In genomic region chr13:17992697-17993514, GRCm38 (mm10) we compare ENCODE assay signal across 7 mouse cellular contexts. TPM values are rescaled to one million over a fixed set of nuclear protein-coding genes. Genes with fewer than 3 reads are reported as not detected.
A peak's percentile ranks its signal among the peaks of the same experiment; 100 is the strongest.
DNase-seq lines count a peak whose midpoint lies in the region; ATAC-seq lines count a peak whose summit lies in the region.

Yae1d1 (minus strand) TSS chr13:17993349.

- H3K4me1 ChIP-seq in embryonic facial prominence, embryonic 12.5 days = 0 out of 2 replicates have a peak, but pooled peaks cover 7% of the 10 kb centered on the region
- H3K4me1 ChIP-seq in limb, embryonic 11.5 days (ENCODE audit: control insufficient read depth, insufficient read depth, low read length) = no peaks in the 10 kb centered on the region
- H3K4me1 ChIP-seq in midbrain, embryonic 14.5 days (ENCODE audit: control insufficient read depth, insufficient read depth, low read length) = peaks cover 9% of the 10 kb centered on the region

- peak within 1 kb of the TSS; percentile 82 for H3K4me2 ChIP-seq in embryonic facial prominence, embryonic 12.5 days (replicated peaks)
- H3K4me2 ChIP-seq in limb, embryonic 11.5 days (ENCODE audit: low read depth, severe bottlenecking) = peak within 1 kb of the TSS; percentile 79
- peak within 1 kb of the TSS; percentile 90 for H3K4me2 ChIP-seq in midbrain, embryonic 14.5 days (ENCODE audit: low read length)

- H3K27ac ChIP-seq in embryonic facial prominence, embryonic 12.5 days = peak within 1 kb of the TSS; percentile 85
- H3K27ac ChIP-seq in limb, embryonic 11.5 days (replicated peaks; ENCODE audit: low read depth, low read length) = peak within 1 kb of the TSS; percentile 59; the same call in 1 of the 2 replicates
- peak within 1 kb of the TSS; percentile 72 for H3K27ac ChIP-seq in midbrain, embryonic 14.5 days (replicated peaks; ENCODE audit: low read depth, low read length)

- DNase-seq in adrenal gland, postnatal 25 days = peak; percentile 96
- DNase-seq in heart, adult 11 months = peak; percentile 98
- DNase-seq in kidney, adult 18-20 months = peak; percentile 92
- DNase-seq in limb, embryonic 11.5 days (ENCODE audit: low spot score) = peak; percentile 96
- DNase-seq in midbrain, embryonic 14.5 days = peak; percentile 96
- peak; percentile 75 to 92 for DNase-seq in spleen, adult 18-20 months

- peak; percentile 93 for ATAC-seq in embryonic facial prominence, embryonic 12.5 days (ENCODE audit: insufficient number of reproducible peaks, insufficient read depth, low FRiP score, low TSS enrichment)
- peak; percentile 97 for ATAC-seq in limb, embryonic 11.5 days (ENCODE audit: insufficient number of reproducible peaks, low FRiP score, low TSS enrichment, low read depth)
- peak; percentile 97 for ATAC-seq in midbrain, embryonic 14.5 days (ENCODE audit: low FRiP score, low TSS enrichment)

- peak within 1 kb of the TSS; percentile 79 for H3K4me3 ChIP-seq in embryonic facial prominence, embryonic 12.5 days
- peak within 1 kb of the TSS; percentile 78 for H3K4me3 ChIP-seq in limb, embryonic 11.5 days (ENCODE audit: low read depth, low read length)
- H3K4me3 ChIP-seq in midbrain, embryonic 14.5 days (replicated peaks; ENCODE audit: low read depth, low read length) = peak within 1 kb of the TSS; percentile 85

- no peaks in the 10 kb centered on the region for H3K27me3 ChIP-seq in embryonic facial prominence, embryonic 12.5 days
- no peaks in the 10 kb centered on the region for H3K27me3 ChIP-seq in limb, embryonic 11.5 days (ENCODE audit: control insufficient read depth, insufficient read depth, low read length)
- H3K27me3 ChIP-seq in midbrain, embryonic 14.5 days (ENCODE audit: control insufficient read depth, insufficient read depth, low read length) = no peaks in the 10 kb centered on the region

- peak within 1 kb of the TSS; percentile 74 for H3K9ac ChIP-seq in embryonic facial prominence, embryonic 12.5 days
- H3K9ac ChIP-seq in limb, embryonic 11.5 days (ENCODE audit: low read length) = peak within 1 kb of the TSS; percentile 74
- H3K9ac ChIP-seq in midbrain, embryonic 14.5 days (replicated peaks; ENCODE audit: low read length) = peak within 1 kb of the TSS; percentile 83

- no peaks in the 10 kb centered on the region for H3K9me3 ChIP-seq in embryonic facial prominence, embryonic 12.5 days
- no peaks in the 10 kb centered on the region for H3K9me3 ChIP-seq in limb, embryonic 11.5 days (ENCODE audit: control insufficient read depth, low read length)
- H3K9me3 ChIP-seq in midbrain, embryonic 14.5 days (ENCODE audit: control insufficient read depth, low read length) = no peaks in the 10 kb centered on the region

- WGBS in embryonic facial prominence, embryonic 12.5 days = under 1% methylated on average over 54 of the region's 54 CpGs
- under 1% methylated on average over 54 of the region's 54 CpGs for WGBS in limb, embryonic 11.5 days
- under 1% methylated on average over 54 of the region's 54 CpGs for WGBS in midbrain, embryonic 14.5 days

- H3K36me3 ChIP-seq in embryonic facial prominence, embryonic 12.5 days = no peaks in the 10 kb centered on the region
- no peaks in the 10 kb centered on the region for H3K36me3 ChIP-seq in limb, embryonic 11.5 days (ENCODE audit: control insufficient read depth, insufficient read depth, low read length)
- H3K36me3 ChIP-seq in midbrain, embryonic 14.5 days (ENCODE audit: control insufficient read depth, insufficient read depth, low read length) = no peaks in the 10 kb centered on the region

RNA-seq across cellular contexts. Expression of gene Yae1d1, which starts in this region (rescaled TPM):
- 23.6 and 28.2 TPM in 2 replicates for total RNA-seq in adrenal gland, postnatal 25 days (2021)
- polyA plus RNA-seq in embryonic facial prominence, embryonic 12.5 days (2016; fragmentation: Nextera tagmentation; extraction: Ambion mirVana) = 82.4 and 83.4 TPM in 2 replicates
- polyA plus RNA-seq in limb, embryonic 11.5 days (2014; fragmentation: Nextera tagmentation; extraction: Ambion mirVana) = 75.2 and 80.2 TPM in 2 replicates
- 88.3 and 91.3 TPM in 2 replicates for polyA plus RNA-seq in midbrain, embryonic 14.5 days (2014; fragmentation: Nextera tagmentation; extraction: Ambion mirVana)

Comparison
In these comparisons a context has a peak if more than half of its experiments do, and no peak if none do; other contexts are left out.
1. Peak in every context shown above with its lines: DNase-seq, ATAC-seq, H3K4me3 ChIP-seq and H3K27ac ChIP-seq.